Mouse (Mus musculus) adrenal gland, postnatal 4 days (tissue): ENCODE measurements around the gene Lrriq3. TPM values are rescaled to one million over a fixed set of nuclear protein-coding genes. Genes with fewer than 3 reads are reported as not detected.
A peak's percentile ranks its signal among the peaks of the same experiment; 100 is the strongest.

ENCODE experiments used
- DNase-seq, 2 experiments: peaks; one replicate each; pipeline ENCODE4 v3.0.0; 2021 to 2022; ENCODE audit warnings: low spot score in 2 of 2, mixed read lengths in 2 of 2
- long read RNA-seq, 2 experiments: library from polyadenylated mRNA; stranded (forward); transcript quantifications; one replicate each; pipeline ENCODE4 v2.0.0; 2021
- total RNA-seq, 2 experiments: library from RNA; stranded (reverse); gene quantifications; 2 replicates each; pipeline ENCODE4 v1.2.3; 2021

Lrriq3 gene
- total RNA-seq: 1 to 10 TPM; 2.2 to 2.3 TPM
- long read RNA-seq, experiment 1, partial matches to known transcripts: 0 of 4 reads
- long read RNA-seq, experiment 1, other reads (novel, unspliced or antisense): 1 of 4 reads
- long read RNA-seq, experiment 2, partial matches to known transcripts: 0 of 1 reads
- long read RNA-seq, experiment 2, other reads (novel, unspliced or antisense): 0 of 1 reads

GRCm38 (mm10) chr3:155093116-155093956, at the start of gene Lrriq3, which contains the start of gene Fpgt:
Lrriq3 (plus strand) TSS chr3:155093434.
Fpgt (minus strand) TSS chr3:155093403.
- DNase-seq: peak; percentile 82

GRCm38 (mm10) chr3:155052021-155052420, 41.2 kb upstream of the Lrriq3 start:
- DNase-seq: no peak

- no peak for DNase-seq
Observed at GRCm38 (mm10) chr3:155053189-155053588, 40.0 kb upstream of the Lrriq3 start.

GRCm38 (mm10) chr3:155055231-155055916, 37.9 kb upstream of the Lrriq3 start, which contains the start of gene Tnni3k:
Tnni3k (minus strand) TSS chr3:155055407.
- no peak for DNase-seq

- no peak for DNase-seq
Observed at GRCm38 (mm10) chr3:155056606-155057005, 36.6 kb upstream of the Lrriq3 start.

- no peak for DNase-seq
Observed at GRCm38 (mm10) chr3:155057566-155057965, 35.7 kb upstream of the Lrriq3 start.

GRCm38 (mm10) chr3:155058800-155059448, 34.3 kb upstream of the Lrriq3 start:
- DNase-seq: no peak

- no peak for DNase-seq
Observed at GRCm38 (mm10) chr3:155059449-155059822, 33.8 kb upstream of the Lrriq3 start.

- no peak for DNase-seq
Observed at GRCm38 (mm10) chr3:155077908-155078307, 15.3 kb upstream of the Lrriq3 start.

GRCm38 (mm10) chr3:155092081-155092480, 1.2 kb upstream of the Lrriq3 start:
- no peak for DNase-seq

- no peak for DNase-seq
Observed at GRCm38 (mm10) chr3:155099266-155099665, 6.0 kb downstream of the Lrriq3 start.

- DNase-seq: no peak
Observed at GRCm38 (mm10) chr3:155105957-155106356, 12.7 kb downstream of the Lrriq3 start.

GRCm38 (mm10) chr3:155137737-155138136, 44.5 kb downstream of the Lrriq3 start:
- DNase-seq: no peak

GRCm38 (mm10) chr3:155141047-155141446, 47.8 kb downstream of the Lrriq3 start:
- DNase-seq: no peak

- DNase-seq: no peak
Observed at GRCm38 (mm10) chr3:155144368-155144767, 51.1 kb downstream of the Lrriq3 start.

GRCm38 (mm10) chr3:155161842-155162241, 68.6 kb downstream of the Lrriq3 start:
- DNase-seq: no peak

GRCm38 (mm10) chr3:155180303-155180902, 87.2 kb downstream of the Lrriq3 start:
- no peak for DNase-seq

GRCm38 (mm10) chr3:155186456-155186855, 93.2 kb downstream of the Lrriq3 start:
- no peak for DNase-seq

GRCm38 (mm10) chr3:155188857-155189256, 95.6 kb downstream of the Lrriq3 start:
- no peak for DNase-seq

- DNase-seq: no peak
Observed at GRCm38 (mm10) chr3:155234919-155235318, 141.7 kb downstream of the Lrriq3 start.

GRCm38 (mm10) chr3:155235502-155235901, 142.3 kb downstream of the Lrriq3 start:
- DNase-seq: no peak
